Mouse (Mus musculus): ENCODE results near the gene Erc2. TPM values are rescaled to one million over a fixed set of nuclear protein-coding genes. Genes with fewer than 3 reads are reported as not detected.

The Erc2 gene
- polyA plus RNA-seq, 1 experiment = 0.90 TPM

GRCm38 (mm10) chr14:28120851-28121250 is 498.6 kb downstream of the Erc2 start:
- no peak overlapping the region for H3K4me3 ChIP-seq (ENCODE audit: insufficient read depth, poor library complexity, severe bottlenecking)
- no peaks in the 10 kb centered on the region for H3K27me3 ChIP-seq (ENCODE audit: control insufficient read depth, insufficient read depth, insufficient read length)
- H3K79me2 ChIP-seq (ENCODE audit: control insufficient read depth, insufficient read depth) = no peaks in the 10 kb centered on the region
- no peak overlapping the region for H3ac ChIP-seq (ENCODE audit: control insufficient read depth, insufficient read length, low read depth)
- no peaks in the 10 kb centered on the region for H3K79me3 ChIP-seq (ENCODE audit: low read depth)
- no peaks in the 10 kb centered on the region for H3K36me3 ChIP-seq (ENCODE audit: control insufficient read depth, insufficient read depth)
- TF ChIP-seq CTCF (IDR thresholded peaks at IDR 0.05; ENCODE audit: control insufficient read depth, insufficient read depth, insufficient read length) (no peak), MYOG (IDR thresholded peaks at IDR 0.05; ENCODE audit: control insufficient read depth, extremely low read depth, insufficient read length) (no peak), USF1 (IDR thresholded peaks at IDR 0.05; ENCODE audit: low read depth) (no peak), MYOD1 (IDR thresholded peaks at IDR 0.05; ENCODE audit: control insufficient read depth, insufficient read length, low read depth) (no peak), MAX (IDR thresholded peaks at IDR 0.05) (no peak), FOSL1 (IDR thresholded peaks at IDR 0.05; ENCODE audit: insufficient read depth, low read length, poor library complexity, severe bottlenecking) (no peak), CEBPB (IDR thresholded peaks at IDR 0.05; ENCODE audit: low read depth) (no peak)

GRCm38 (mm10) chr14:28126842-28127241 is 504.6 kb downstream of the Erc2 start:
- H3ac ChIP-seq (ENCODE audit: control insufficient read depth, insufficient read length, low read depth) = no peak overlapping the region
- H3K79me3 ChIP-seq (ENCODE audit: low read depth) = no peaks in the 10 kb centered on the region
- H3K4me3 ChIP-seq (ENCODE audit: insufficient read depth, poor library complexity, severe bottlenecking) = no peak overlapping the region
- no peaks in the 10 kb centered on the region for H3K36me3 ChIP-seq (ENCODE audit: control insufficient read depth, insufficient read depth)
- no peaks in the 10 kb centered on the region for H3K27me3 ChIP-seq (ENCODE audit: control insufficient read depth, insufficient read depth, insufficient read length)
- H3K79me2 ChIP-seq (ENCODE audit: control insufficient read depth, insufficient read depth) = no peaks in the 10 kb centered on the region
- no peak for TF ChIP-seq MYOG (IDR thresholded peaks at IDR 0.05; ENCODE audit: control insufficient read depth, extremely low read depth, insufficient read length)
- no peak for TF ChIP-seq CEBPB (IDR thresholded peaks at IDR 0.05; ENCODE audit: low read depth)
- TF ChIP-seq MYOD1 (IDR thresholded peaks at IDR 0.05; ENCODE audit: control insufficient read depth, insufficient read length, low read depth) = no peak
- no peak for TF ChIP-seq USF1 (IDR thresholded peaks at IDR 0.05; ENCODE audit: low read depth)
- no peak for TF ChIP-seq MAX (IDR thresholded peaks at IDR 0.05)
- no peak for TF ChIP-seq FOSL1 (IDR thresholded peaks at IDR 0.05; ENCODE audit: insufficient read depth, low read length, poor library complexity, severe bottlenecking)
- TF ChIP-seq CTCF (IDR thresholded peaks at IDR 0.05; ENCODE audit: control insufficient read depth, insufficient read depth, insufficient read length) = no peak

GRCm38 (mm10) chr14:28128999-28129398 is 506.8 kb downstream of the Erc2 start:
- Histone ChIP-seq H3K79me2 (ENCODE audit: control insufficient read depth, insufficient read depth) (no peaks in the 10 kb centered on the region), H3K27me3 (ENCODE audit: control insufficient read depth, insufficient read depth, insufficient read length) (no peaks in the 10 kb centered on the region), H3K79me3 (ENCODE audit: low read depth) (no peaks in the 10 kb centered on the region), H3ac (ENCODE audit: control insufficient read depth, insufficient read length, low read depth) (no peak overlapping the region), H3K36me3 (ENCODE audit: control insufficient read depth, insufficient read depth) (no peaks in the 10 kb centered on the region), H3K4me3 (ENCODE audit: insufficient read depth, poor library complexity, severe bottlenecking) (no peak overlapping the region)
- TF ChIP-seq USF1 (IDR thresholded peaks at IDR 0.05; ENCODE audit: low read depth) (no peak), MAX (IDR thresholded peaks at IDR 0.05) (no peak), FOSL1 (IDR thresholded peaks at IDR 0.05; ENCODE audit: insufficient read depth, low read length, poor library complexity, severe bottlenecking) (no peak), CEBPB (IDR thresholded peaks at IDR 0.05; ENCODE audit: low read depth) (no peak), MYOD1 (IDR thresholded peaks at IDR 0.05; ENCODE audit: control insufficient read depth, insufficient read length, low read depth) (no peak), CTCF (IDR thresholded peaks at IDR 0.05; ENCODE audit: control insufficient read depth, insufficient read depth, insufficient read length) (no peak), MYOG (IDR thresholded peaks at IDR 0.05; ENCODE audit: control insufficient read depth, extremely low read depth, insufficient read length) (no peak)

- H3K79me2 ChIP-seq (ENCODE audit: control insufficient read depth, insufficient read depth) = no peaks in the 10 kb centered on the region
- TF ChIP-seq CEBPB (IDR thresholded peaks at IDR 0.05; ENCODE audit: low read depth) (no peak), MAX (IDR thresholded peaks at IDR 0.05) (no peak), CTCF (IDR thresholded peaks at IDR 0.05; ENCODE audit: control insufficient read depth, insufficient read depth, insufficient read length) (no peak), FOSL1 (IDR thresholded peaks at IDR 0.05; ENCODE audit: insufficient read depth, low read length, poor library complexity, severe bottlenecking) (no peak), MYOG (IDR thresholded peaks at IDR 0.05; ENCODE audit: control insufficient read depth, extremely low read depth, insufficient read length) (no peak), USF1 (IDR thresholded peaks at IDR 0.05; ENCODE audit: low read depth) (no peak), MYOD1 (IDR thresholded peaks at IDR 0.05; ENCODE audit: control insufficient read depth, insufficient read length, low read depth) (no peak)
- H3K79me3 ChIP-seq (ENCODE audit: low read depth) = no peaks in the 10 kb centered on the region
- H3K4me3 ChIP-seq (ENCODE audit: insufficient read depth, poor library complexity, severe bottlenecking) = no peak overlapping the region
- H3K36me3 ChIP-seq (ENCODE audit: control insufficient read depth, insufficient read depth) = no peaks in the 10 kb centered on the region
- no peak overlapping the region for H3ac ChIP-seq (ENCODE audit: control insufficient read depth, insufficient read length, low read depth)
- no peaks in the 10 kb centered on the region for H3K27me3 ChIP-seq (ENCODE audit: control insufficient read depth, insufficient read depth, insufficient read length)
These were observed 521.8 kb downstream of the Erc2 start for GRCm38 (mm10) chr14:28143998-28144397.

- Histone ChIP-seq H3K4me3 (ENCODE audit: insufficient read depth, poor library complexity, severe bottlenecking) (no peak overlapping the region), H3K36me3 (ENCODE audit: control insufficient read depth, insufficient read depth) (no peaks in the 10 kb centered on the region), H3K27me3 (ENCODE audit: control insufficient read depth, insufficient read depth, insufficient read length) (no peaks in the 10 kb centered on the region), H3ac (ENCODE audit: control insufficient read depth, insufficient read length, low read depth) (no peak overlapping the region), H3K79me3 (ENCODE audit: low read depth) (no peaks in the 10 kb centered on the region), H3K79me2 (ENCODE audit: control insufficient read depth, insufficient read depth) (no peaks in the 10 kb centered on the region)
- no peak for TF ChIP-seq USF1 (IDR thresholded peaks at IDR 0.05; ENCODE audit: low read depth)
- no peak for TF ChIP-seq CTCF (IDR thresholded peaks at IDR 0.05; ENCODE audit: control insufficient read depth, insufficient read depth, insufficient read length)
- TF ChIP-seq MAX (IDR thresholded peaks at IDR 0.05) = no peak
- no peak for TF ChIP-seq CEBPB (IDR thresholded peaks at IDR 0.05; ENCODE audit: low read depth)
- no peak for TF ChIP-seq FOSL1 (IDR thresholded peaks at IDR 0.05; ENCODE audit: insufficient read depth, low read length, poor library complexity, severe bottlenecking)
- TF ChIP-seq MYOD1 (IDR thresholded peaks at IDR 0.05; ENCODE audit: control insufficient read depth, insufficient read length, low read depth) = no peak
- no peak for TF ChIP-seq MYOG (IDR thresholded peaks at IDR 0.05; ENCODE audit: control insufficient read depth, extremely low read depth, insufficient read length)
These were observed 525.0 kb downstream of the Erc2 start for GRCm38 (mm10) chr14:28147201-28147600.

GRCm38 (mm10) chr14:28150942-28151341 is 528.7 kb downstream of the Erc2 start:
- TF ChIP-seq USF1 (IDR thresholded peaks at IDR 0.05; ENCODE audit: low read depth) (no peak), FOSL1 (IDR thresholded peaks at IDR 0.05; ENCODE audit: insufficient read depth, low read length, poor library complexity, severe bottlenecking) (no peak), CTCF (IDR thresholded peaks at IDR 0.05; ENCODE audit: control insufficient read depth, insufficient read depth, insufficient read length) (no peak), MYOG (IDR thresholded peaks at IDR 0.05; ENCODE audit: control insufficient read depth, extremely low read depth, insufficient read length) (no peak), MAX (IDR thresholded peaks at IDR 0.05) (no peak), MYOD1 (IDR thresholded peaks at IDR 0.05; ENCODE audit: control insufficient read depth, insufficient read length, low read depth) (no peak)
- no peaks in the 10 kb centered on the region for H3K36me3 ChIP-seq (ENCODE audit: control insufficient read depth, insufficient read depth)
- no peak overlapping the region for H3ac ChIP-seq (ENCODE audit: control insufficient read depth, insufficient read length, low read depth)
- no peaks in the 10 kb centered on the region for H3K27me3 ChIP-seq (ENCODE audit: control insufficient read depth, insufficient read depth, insufficient read length)
- H3K79me2 ChIP-seq (ENCODE audit: control insufficient read depth, insufficient read depth) = no peaks in the 10 kb centered on the region
- no peak overlapping the region for H3K4me3 ChIP-seq (ENCODE audit: insufficient read depth, poor library complexity, severe bottlenecking)
- H3K79me3 ChIP-seq (ENCODE audit: low read depth) = no peaks in the 10 kb centered on the region
